Mouse (Mus musculus): ENCODE measurements at regions not wholly inside any gene's neighbourhood (a gene's known extent, or its start where the extent isn't known, plus 50 kb on each side); places are given as distances from the start of the nearest gene placed in this dataset.
A peak's percentile ranks its signal among the peaks of the same experiment; 100 is the strongest.

DNA sequence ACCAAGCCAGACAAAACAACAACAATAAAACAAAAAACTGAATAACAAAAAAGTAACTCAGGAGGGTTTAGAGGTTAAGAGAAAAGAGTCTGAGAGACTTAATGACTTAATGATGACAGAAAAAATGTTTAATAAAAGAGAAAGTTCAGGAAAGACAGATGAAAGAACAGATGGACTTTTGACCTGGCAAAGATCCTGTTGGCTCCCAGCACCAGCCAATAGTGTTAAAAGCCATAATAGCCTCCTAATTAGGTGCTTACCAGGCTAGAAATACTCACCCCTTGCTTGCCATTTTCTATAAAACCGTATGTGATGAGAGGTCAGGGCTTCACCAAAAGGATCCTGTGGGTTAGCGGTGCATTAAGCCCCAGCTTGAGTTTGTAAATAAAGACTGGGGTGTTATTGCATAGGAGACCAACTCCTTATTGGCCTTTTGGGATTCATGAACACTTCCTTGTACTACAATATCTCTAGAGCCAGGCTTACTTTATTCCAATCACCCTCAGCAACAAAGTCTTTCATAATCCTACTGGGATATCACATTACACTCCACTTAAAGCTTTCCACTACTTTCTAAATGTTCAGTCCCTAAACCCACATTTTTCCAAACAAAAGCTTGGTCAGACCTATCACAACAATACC is 282.1 kb upstream of the Rasa1 start:
- Histone ChIP-seq H3K4me2 (ENCODE audit: low read depth, low read length) (no peak overlapping the region), H3K27ac (ENCODE audit: low read length) (no peak overlapping the region), H3K9me3 (ENCODE audit: control insufficient read depth, low read length) (no peaks in the 10 kb centered on the region), H3K36me3 (ENCODE audit: control insufficient read depth, insufficient read depth, low read length) (no peaks in the 10 kb centered on the region), H3K27me3 (replicated peaks; ENCODE audit: control insufficient read depth, insufficient read depth, low read length) (no peaks in the 10 kb centered on the region), H3K9ac (ENCODE audit: low read depth, low read length) (no peak overlapping the region), H3K4me1 (ENCODE audit: control insufficient read depth, insufficient read depth, low read length) (no peaks in the 10 kb centered on the region), H3K4me3 (ENCODE audit: low read length) (no peak overlapping the region)
- WGBS: 73% methylated on average over 2 of the region's 2 CpGs
- no peak for ATAC-seq

DNA sequence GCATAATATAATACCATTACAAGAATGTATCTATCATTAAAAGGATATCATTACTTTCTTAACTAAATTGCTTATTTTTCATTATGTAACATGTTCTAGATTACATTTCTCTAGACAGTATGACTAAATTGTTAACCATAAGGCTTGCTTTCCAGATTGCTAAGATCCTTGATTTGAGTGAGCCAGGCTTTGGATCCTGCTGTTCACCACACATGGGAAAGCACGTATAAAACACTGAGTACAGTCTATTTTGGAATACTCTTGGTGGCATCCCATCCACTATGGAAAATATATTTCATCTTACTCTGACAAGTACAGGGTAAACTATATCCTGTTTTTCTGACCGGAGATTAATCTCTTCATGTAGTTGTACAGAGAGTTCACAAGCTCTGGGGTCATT is 268.9 kb upstream of the Rasa1 start:
- 74% methylated on average over 2 of the region's 2 CpGs for WGBS
- Histone ChIP-seq H3K9ac (ENCODE audit: low read depth, low read length) (no peak overlapping the region), H3K27ac (ENCODE audit: low read length) (no peak overlapping the region), H3K4me2 (ENCODE audit: low read depth, low read length) (no peak overlapping the region), H3K9me3 (ENCODE audit: control insufficient read depth, low read length) (no peaks in the 10 kb centered on the region), H3K4me1 (ENCODE audit: control insufficient read depth, insufficient read depth, low read length) (no peaks in the 10 kb centered on the region), H3K36me3 (ENCODE audit: control insufficient read depth, insufficient read depth, low read length) (no peaks in the 10 kb centered on the region), H3K4me3 (ENCODE audit: low read length) (no peak overlapping the region), H3K27me3 (replicated peaks; ENCODE audit: control insufficient read depth, insufficient read depth, low read length) (no peaks in the 10 kb centered on the region)
- no peak for ATAC-seq

DNA sequence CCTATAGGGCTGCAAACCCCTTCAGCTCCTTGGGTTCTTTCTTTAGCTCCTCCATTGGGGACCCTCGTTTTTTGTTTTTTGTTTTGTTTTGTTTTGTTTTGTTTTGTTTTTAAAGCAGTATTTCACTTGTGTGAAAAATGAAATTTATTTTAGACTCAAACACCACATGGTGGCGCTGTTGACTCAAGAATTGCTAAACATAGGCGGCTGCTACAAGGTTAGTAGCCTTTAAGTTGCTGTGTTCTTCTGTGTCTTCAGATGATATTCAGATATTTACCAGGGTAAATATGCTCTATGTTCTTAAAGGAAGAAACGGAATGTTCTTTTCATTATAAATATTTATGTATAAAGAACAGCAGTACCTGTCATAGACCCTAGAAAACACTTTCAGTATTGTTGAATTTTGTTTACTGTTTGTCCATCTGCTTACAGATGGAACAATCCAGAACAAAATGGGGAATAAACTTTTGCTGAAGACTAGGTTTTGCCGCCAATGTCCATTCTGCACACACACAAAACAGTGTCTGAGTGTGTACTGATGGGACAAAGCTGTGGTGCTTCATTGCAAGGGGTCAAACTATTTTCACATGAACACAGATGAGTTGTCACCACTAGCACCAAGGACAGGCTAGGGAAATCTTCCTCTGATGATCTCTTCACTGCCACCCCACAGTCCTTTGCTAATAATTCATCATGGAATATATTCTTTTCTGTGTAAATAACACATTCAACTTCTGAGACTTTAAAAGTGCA is 267.3 kb upstream of the Rasa1 start:
- 7% methylated on average over 5 of the region's 5 CpGs for WGBS
- Histone ChIP-seq H3K27ac (ENCODE audit: low read length) (no peak overlapping the region), H3K9ac (ENCODE audit: low read depth, low read length) (no peak overlapping the region), H3K27me3 (replicated peaks; ENCODE audit: control insufficient read depth, insufficient read depth, low read length) (no peaks in the 10 kb centered on the region), H3K36me3 (ENCODE audit: control insufficient read depth, insufficient read depth, low read length) (no peaks in the 10 kb centered on the region), H3K4me2 (ENCODE audit: low read depth, low read length) (no peak overlapping the region), H3K9me3 (ENCODE audit: control insufficient read depth, low read length) (no peaks in the 10 kb centered on the region), H3K4me3 (ENCODE audit: low read length) (no peak overlapping the region), H3K4me1 (ENCODE audit: control insufficient read depth, insufficient read depth, low read length) (no peaks in the 10 kb centered on the region)
- peak; percentile 59; the same call in 1 of the 2 replicates for ATAC-seq

DNA sequence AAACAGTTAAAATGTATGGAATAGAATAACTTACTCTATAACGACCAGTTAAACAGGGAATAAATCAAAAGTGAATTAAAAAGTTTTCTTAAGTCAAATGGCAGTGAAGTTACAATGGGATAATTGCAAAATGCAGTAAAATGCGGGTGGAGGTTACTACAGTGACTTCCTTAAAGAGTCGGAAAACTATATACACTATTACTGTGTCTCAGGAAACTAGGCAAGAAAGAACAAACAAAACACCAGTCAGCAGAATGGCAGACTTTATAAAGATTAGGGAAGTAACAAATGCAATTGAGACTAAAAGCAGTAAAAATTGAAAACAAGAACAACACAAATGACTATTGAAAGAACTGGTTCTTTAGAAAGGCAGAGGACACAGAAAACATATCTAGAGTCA is 264.1 kb upstream of the Rasa1 start:
- WGBS: 75% methylated on average over 3 of the region's 3 CpGs
- Histone ChIP-seq H3K27me3 (replicated peaks; ENCODE audit: control insufficient read depth, insufficient read depth, low read length) (no peaks in the 10 kb centered on the region), H3K4me1 (ENCODE audit: control insufficient read depth, insufficient read depth, low read length) (no peaks in the 10 kb centered on the region), H3K9me3 (ENCODE audit: control insufficient read depth, low read length) (no peaks in the 10 kb centered on the region), H3K27ac (ENCODE audit: low read length) (no peak overlapping the region), H3K4me3 (ENCODE audit: low read length) (no peak overlapping the region), H3K9ac (ENCODE audit: low read depth, low read length) (no peak overlapping the region), H3K4me2 (ENCODE audit: low read depth, low read length) (no peak overlapping the region), H3K36me3 (ENCODE audit: control insufficient read depth, insufficient read depth, low read length) (no peaks in the 10 kb centered on the region)
- no peak for ATAC-seq

DNA sequence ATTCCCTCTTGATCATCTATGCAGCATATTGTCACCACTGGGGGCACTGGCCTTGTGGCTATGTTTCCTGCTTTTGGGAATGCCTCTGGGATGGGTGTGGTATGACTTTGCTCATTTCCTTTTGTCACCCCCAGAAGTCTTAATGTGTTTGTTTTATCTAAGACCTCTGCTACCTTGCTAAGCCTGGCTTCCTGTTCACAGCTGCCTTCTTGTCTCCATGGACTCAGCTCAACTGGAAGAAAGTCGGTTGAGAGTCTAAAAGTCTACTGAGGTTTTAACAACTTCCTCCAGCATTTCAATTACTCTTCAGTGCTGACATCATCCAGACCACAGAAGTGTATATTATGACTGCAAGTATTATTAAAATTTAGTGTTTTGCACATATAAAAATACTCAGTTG is 220.7 kb upstream of the Rasa1 start:
- no peaks in the 10 kb centered on the region for H3K4me1 ChIP-seq (ENCODE audit: control insufficient read depth, insufficient read depth, low read length)
- H3K27me3 ChIP-seq (replicated peaks; ENCODE audit: control insufficient read depth, insufficient read depth, low read length): no peaks in the 10 kb centered on the region
- 58% methylated on average over 1 of the region's 1 CpGs for WGBS
- ATAC-seq: no peak
- no peaks in the 10 kb centered on the region for H3K9me3 ChIP-seq (ENCODE audit: control insufficient read depth, low read length)
- no peaks in the 10 kb centered on the region for H3K36me3 ChIP-seq (ENCODE audit: control insufficient read depth, insufficient read depth, low read length)
- H3K4me2 ChIP-seq (ENCODE audit: low read depth, low read length): no peak overlapping the region
- no peak overlapping the region for H3K9ac ChIP-seq (ENCODE audit: low read depth, low read length)
- H3K27ac ChIP-seq (ENCODE audit: low read length): no peak overlapping the region
- no peak overlapping the region for H3K4me3 ChIP-seq (ENCODE audit: low read length)

DNA sequence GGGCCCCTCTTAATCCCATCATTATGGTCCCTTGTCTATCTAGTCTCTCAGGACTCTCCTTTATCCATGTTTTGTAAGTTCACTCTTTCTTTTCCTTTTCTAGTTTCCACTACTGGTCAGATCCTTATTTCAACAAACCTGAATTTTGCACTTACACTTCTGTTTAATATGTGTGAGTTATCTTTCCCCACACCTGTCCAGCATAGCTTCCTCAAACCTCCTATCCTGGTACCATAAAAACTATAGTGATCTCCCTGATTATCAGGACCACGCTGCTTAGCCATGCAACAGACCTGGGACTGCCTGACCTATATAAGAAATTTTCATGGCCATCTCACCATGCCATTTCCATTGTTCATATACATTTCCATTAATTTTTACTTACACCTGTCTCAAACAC is 219.6 kb upstream of the Rasa1 start:
- no peak overlapping the region for H3K9ac ChIP-seq (ENCODE audit: low read depth, low read length)
- no peak overlapping the region for H3K4me2 ChIP-seq (ENCODE audit: low read depth, low read length)
- no peak overlapping the region for H3K27ac ChIP-seq (ENCODE audit: low read length)
- H3K27me3 ChIP-seq (replicated peaks; ENCODE audit: control insufficient read depth, insufficient read depth, low read length): no peaks in the 10 kb centered on the region
- 94% methylated on average over 1 of the region's 1 CpGs for WGBS
- no peaks in the 10 kb centered on the region for H3K4me1 ChIP-seq (ENCODE audit: control insufficient read depth, insufficient read depth, low read length)
- H3K36me3 ChIP-seq (ENCODE audit: control insufficient read depth, insufficient read depth, low read length): no peaks in the 10 kb centered on the region
- no peaks in the 10 kb centered on the region for H3K9me3 ChIP-seq (ENCODE audit: control insufficient read depth, low read length)
- no peak for ATAC-seq
- no peak overlapping the region for H3K4me3 ChIP-seq (ENCODE audit: low read length)

DNA sequence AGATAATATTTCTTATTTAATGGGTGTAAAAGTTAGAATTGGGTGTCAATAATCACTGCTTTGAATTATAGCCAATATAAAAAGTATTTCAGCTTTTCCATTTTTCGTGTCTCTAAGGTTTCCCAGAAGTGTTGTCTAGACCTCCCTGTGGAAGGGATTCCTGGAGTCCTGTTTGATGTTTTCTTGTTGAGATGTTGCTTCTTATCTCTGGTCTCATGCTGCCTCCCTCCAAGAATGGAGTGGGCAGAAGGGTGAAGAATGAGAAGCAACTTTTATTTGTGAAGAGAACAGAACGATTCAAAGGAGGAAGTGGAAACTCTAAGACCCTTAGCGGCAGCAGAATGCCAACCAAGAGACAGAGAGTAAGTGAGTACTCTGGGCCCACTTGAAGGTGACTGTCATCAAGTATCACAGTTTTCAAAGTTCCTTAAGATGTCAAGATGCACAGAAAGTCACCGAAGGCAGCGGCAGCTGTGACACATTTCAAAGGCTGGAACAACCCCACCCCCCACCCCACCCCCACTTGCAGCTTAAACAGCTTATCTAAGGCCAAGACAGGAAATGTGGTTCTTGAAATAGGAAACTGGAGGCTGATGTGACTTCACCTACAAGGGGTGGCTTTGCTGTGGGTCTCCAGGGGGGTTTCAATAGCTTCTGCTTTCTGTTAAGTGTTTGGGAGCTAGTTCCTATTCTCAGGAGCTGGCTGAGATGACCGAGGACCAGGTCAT is 218.6 kb upstream of the Rasa1 start:
- H3K9ac ChIP-seq (ENCODE audit: low read depth, low read length): no peak overlapping the region
- no peaks in the 10 kb centered on the region for H3K27me3 ChIP-seq (replicated peaks; ENCODE audit: control insufficient read depth, insufficient read depth, low read length)
- H3K9me3 ChIP-seq (ENCODE audit: control insufficient read depth, low read length): no peaks in the 10 kb centered on the region
- no peaks in the 10 kb centered on the region for H3K4me1 ChIP-seq (ENCODE audit: control insufficient read depth, insufficient read depth, low read length)
- no peak overlapping the region for H3K4me2 ChIP-seq (ENCODE audit: low read depth, low read length)
- ATAC-seq: no peak
- H3K4me3 ChIP-seq (ENCODE audit: low read length): no peak overlapping the region
- no peaks in the 10 kb centered on the region for H3K36me3 ChIP-seq (ENCODE audit: control insufficient read depth, insufficient read depth, low read length)
- WGBS: 68% methylated on average over 6 of the region's 6 CpGs
- no peak overlapping the region for H3K27ac ChIP-seq (ENCODE audit: low read length)

DNA sequence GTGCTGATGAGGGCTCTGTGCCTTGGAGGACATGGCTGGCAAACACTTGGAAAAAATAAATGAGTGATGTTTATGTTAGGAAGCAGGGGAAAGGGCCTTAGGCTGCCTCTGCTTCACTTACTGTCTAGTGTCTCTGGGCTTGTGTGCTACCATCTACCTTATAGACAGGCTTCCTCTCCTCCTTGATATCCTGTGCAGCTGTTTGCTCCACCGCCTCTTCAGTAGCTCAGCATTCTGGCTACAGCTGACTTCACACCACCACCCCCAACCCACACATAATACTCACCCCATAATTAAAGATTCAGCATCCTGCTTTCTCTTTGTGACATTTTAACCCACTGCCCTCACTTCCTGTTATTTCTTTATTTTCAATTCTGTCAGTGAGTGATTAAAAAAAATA is 217.9 kb upstream of the Rasa1 start:
- no peak overlapping the region for H3K9ac ChIP-seq (ENCODE audit: low read depth, low read length)
- H3K9me3 ChIP-seq (ENCODE audit: control insufficient read depth, low read length): no peaks in the 10 kb centered on the region
- H3K36me3 ChIP-seq (ENCODE audit: control insufficient read depth, insufficient read depth, low read length): no peaks in the 10 kb centered on the region
- H3K4me3 ChIP-seq (ENCODE audit: low read length): no peak overlapping the region
- H3K4me2 ChIP-seq (ENCODE audit: low read depth, low read length): no peak overlapping the region
- WGBS: 65% methylated on average over 1 of the region's 1 CpGs
- no peaks in the 10 kb centered on the region for H3K27me3 ChIP-seq (replicated peaks; ENCODE audit: control insufficient read depth, insufficient read depth, low read length)
- H3K4me1 ChIP-seq (ENCODE audit: control insufficient read depth, insufficient read depth, low read length): no peaks in the 10 kb centered on the region
- H3K27ac ChIP-seq (ENCODE audit: low read length): no peak overlapping the region
- ATAC-seq: no peak

DNA sequence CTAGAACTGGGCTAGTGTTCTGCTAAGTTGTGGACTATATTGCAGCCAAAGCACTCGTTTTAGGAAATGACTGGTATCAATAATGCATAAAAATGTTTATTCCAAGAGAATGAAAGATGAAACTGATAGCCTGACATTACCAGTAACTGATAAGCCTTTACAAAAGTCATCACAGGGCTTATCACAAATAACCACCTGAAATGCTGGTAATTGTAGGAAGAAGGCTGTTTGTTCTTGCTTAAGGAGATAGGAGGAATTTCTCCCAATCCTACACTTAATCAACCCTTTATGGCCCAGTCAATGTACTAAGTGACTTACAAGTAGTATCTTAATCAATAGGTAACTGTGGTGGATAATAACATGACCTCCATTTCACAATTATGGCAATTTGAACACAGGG is 217.1 kb upstream of the Rasa1 start:
- no peaks in the 10 kb centered on the region for H3K36me3 ChIP-seq (ENCODE audit: control insufficient read depth, insufficient read depth, low read length)
- H3K9me3 ChIP-seq (ENCODE audit: control insufficient read depth, low read length): no peaks in the 10 kb centered on the region
- no peak for ATAC-seq
- H3K4me3 ChIP-seq (ENCODE audit: low read length): no peak overlapping the region
- H3K4me1 ChIP-seq (ENCODE audit: control insufficient read depth, insufficient read depth, low read length): no peaks in the 10 kb centered on the region
- H3K9ac ChIP-seq (ENCODE audit: low read depth, low read length): no peak overlapping the region
- 58% methylated on average over 1 of the region's 1 CpGs for WGBS
- H3K27ac ChIP-seq (ENCODE audit: low read length): no peak overlapping the region
- no peaks in the 10 kb centered on the region for H3K27me3 ChIP-seq (replicated peaks; ENCODE audit: control insufficient read depth, insufficient read depth, low read length)
- no peak overlapping the region for H3K4me2 ChIP-seq (ENCODE audit: low read depth, low read length)

Data from intestine, embryonic 16.5 days (tissue).